Mouse (Mus musculus): ENCODE data around the gene Nlrp3. TPM values are rescaled to one million over a fixed set of nuclear protein-coding genes. Genes with fewer than 3 reads are reported as not detected.
A peak's percentile ranks its signal among the peaks of the same experiment; 100 is the strongest.
"Not testable (repeated sequence)": the region's sequence is repeated elsewhere in the genome, so short reads cannot be mapped to it uniquely, and the experiment has no call there.

Nlrp3 gene
- polyA plus RNA-seq, 1 experiment from 2014 or later, result 0.80 TPM

DNA sequence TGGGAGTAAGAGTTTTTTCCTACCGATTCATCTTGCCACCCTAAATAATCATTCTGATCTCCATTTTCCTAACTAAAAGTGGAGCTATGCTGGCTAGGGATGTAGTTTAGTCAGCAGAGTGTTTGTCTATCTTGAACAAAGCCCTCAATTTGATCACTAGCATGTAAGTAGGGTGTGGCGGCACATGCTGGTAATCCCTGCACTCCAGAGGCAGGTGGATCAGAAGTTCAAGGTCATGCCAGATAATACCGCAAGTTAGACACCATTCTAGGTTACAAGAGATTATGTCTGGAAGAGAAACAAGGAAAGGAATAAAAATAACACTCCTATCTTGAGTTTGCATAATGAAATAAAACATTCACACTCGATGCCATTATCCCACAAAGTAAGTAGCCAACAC, 21.0 kb downstream of the Nlrp3 start:
- 83% methylated on average over 4 of the region's 4 CpGs for WGBS (ENCODE audit: insufficient replicate concordance)

DNA sequence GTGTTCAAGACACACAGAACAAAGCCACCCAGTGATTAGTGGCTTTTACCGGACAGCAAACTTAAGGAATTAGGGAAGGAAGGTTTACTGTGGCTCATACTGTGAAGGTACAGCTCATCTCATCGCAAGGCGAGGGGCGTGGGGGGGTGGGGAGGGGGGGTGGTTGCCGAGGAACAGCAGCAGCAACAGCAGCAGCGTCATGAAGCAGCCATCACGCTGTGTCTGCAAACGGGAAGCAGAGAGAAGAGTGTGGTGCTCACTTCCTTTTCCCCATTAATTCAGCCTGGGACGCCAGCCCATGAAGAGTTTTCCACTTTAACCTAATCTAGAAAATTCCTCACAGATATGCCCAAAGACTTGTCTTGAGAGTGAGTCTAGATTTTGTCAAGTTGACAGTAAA, 21.5 kb downstream of the Nlrp3 start:
- 63% methylated on average over 9 of the region's 9 CpGs for WGBS (ENCODE audit: insufficient replicate concordance)

More for the DNA sequence above, 21.0 kb downstream of the Nlrp3 start:
- ATAC-seq (no peak), DNase-seq (no peak)
- no peak overlapping the region for H3K27ac ChIP-seq (ENCODE audit: low read depth)
- TF ChIP-seq CTCF (IDR thresholded peaks at IDR 0.05; ENCODE audit: low read depth) (no peak), EP300 (IDR thresholded peaks at IDR 0.05; ENCODE audit: low read depth) (no peak)
- H3K27me3 ChIP-seq (ENCODE audit: insufficient read depth, low read length), result no peaks in the 10 kb centered on the region
- no peaks in the 10 kb centered on the region for H3K9me3 ChIP-seq (ENCODE audit: low read length)
- H3K4me2 ChIP-seq (ENCODE audit: low read depth, low read length), result no peak overlapping the region
- H3K4me1 ChIP-seq (ENCODE audit: insufficient read depth), result no peaks in the 10 kb centered on the region
- H3K4me3 ChIP-seq (ENCODE audit: low read depth, low read length), result no peak overlapping the region
- H3K9ac ChIP-seq (replicated peaks), result no peak overlapping the region
- no peaks in the 10 kb centered on the region for H3K36me3 ChIP-seq (replicated peaks; ENCODE audit: insufficient read depth, low read length)

DNA sequence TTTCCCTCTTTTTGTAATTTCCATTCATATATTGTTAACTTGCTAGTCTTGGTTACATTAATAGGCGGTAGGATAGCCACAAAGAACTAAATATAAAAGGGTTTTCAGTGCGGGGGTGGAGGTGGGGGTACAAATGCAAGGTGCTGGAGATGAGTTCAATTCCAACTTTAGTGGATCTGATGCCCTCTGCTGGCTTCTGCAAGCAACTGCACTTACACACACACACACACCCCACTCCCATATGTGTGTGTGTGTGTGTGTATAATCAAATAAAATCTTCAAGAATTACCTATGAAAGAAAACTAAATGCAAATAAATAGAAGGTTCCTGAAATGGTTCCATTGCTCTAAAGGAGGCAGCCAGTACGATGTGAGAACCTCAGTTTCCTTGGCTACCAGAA, 27.9 kb downstream of the Nlrp3 start:
- DNase-seq, result peak; percentile 27
- H3K9ac ChIP-seq (replicated peaks), result no peak overlapping the region
- H3K36me3 ChIP-seq (replicated peaks; ENCODE audit: insufficient read depth, low read length), result no peaks in the 10 kb centered on the region
- 0 out of 2 replicates have a peak, but pooled peaks cover 11% of the 10 kb centered on the region for H3K27me3 ChIP-seq (ENCODE audit: insufficient read depth, low read length)
- no peak for ATAC-seq
- H3K9me3 ChIP-seq (ENCODE audit: low read length), result no peaks in the 10 kb centered on the region
- no peak overlapping the region for H3K4me3 ChIP-seq (ENCODE audit: low read depth, low read length)
- H3K27ac ChIP-seq (ENCODE audit: low read depth), result no peak overlapping the region
- 42% methylated on average over 3 of the region's 3 CpGs for WGBS (ENCODE audit: insufficient replicate concordance)
- TF ChIP-seq EP300 (IDR thresholded peaks at IDR 0.05; ENCODE audit: low read depth) (no peak), CTCF (IDR thresholded peaks at IDR 0.05; ENCODE audit: low read depth) (peak; percentile 73)
- H3K4me2 ChIP-seq (ENCODE audit: low read depth, low read length), result no peak overlapping the region
- H3K4me1 ChIP-seq (ENCODE audit: insufficient read depth), result no peaks in the 10 kb centered on the region

More for the DNA sequence above, 21.5 kb downstream of the Nlrp3 start:
- DNase-seq, result no peak
- Histone ChIP-seq H3K36me3 (replicated peaks; ENCODE audit: insufficient read depth, low read length) (no peaks in the 10 kb centered on the region), H3K4me1 (ENCODE audit: insufficient read depth) (no peaks in the 10 kb centered on the region), H3K9me3 (ENCODE audit: low read length) (no peaks in the 10 kb centered on the region), H3K4me2 (ENCODE audit: low read depth, low read length) (no peak overlapping the region), H3K27me3 (ENCODE audit: insufficient read depth, low read length) (no peaks in the 10 kb centered on the region), H3K27ac (ENCODE audit: low read depth) (no peak overlapping the region), H3K4me3 (ENCODE audit: low read depth, low read length) (no peak overlapping the region), H3K9ac (replicated peaks) (no peak overlapping the region)
- TF ChIP-seq CTCF (IDR thresholded peaks at IDR 0.05; ENCODE audit: low read depth) (no peak), EP300 (IDR thresholded peaks at IDR 0.05; ENCODE audit: low read depth) (no peak)
- no peak for ATAC-seq

DNA sequence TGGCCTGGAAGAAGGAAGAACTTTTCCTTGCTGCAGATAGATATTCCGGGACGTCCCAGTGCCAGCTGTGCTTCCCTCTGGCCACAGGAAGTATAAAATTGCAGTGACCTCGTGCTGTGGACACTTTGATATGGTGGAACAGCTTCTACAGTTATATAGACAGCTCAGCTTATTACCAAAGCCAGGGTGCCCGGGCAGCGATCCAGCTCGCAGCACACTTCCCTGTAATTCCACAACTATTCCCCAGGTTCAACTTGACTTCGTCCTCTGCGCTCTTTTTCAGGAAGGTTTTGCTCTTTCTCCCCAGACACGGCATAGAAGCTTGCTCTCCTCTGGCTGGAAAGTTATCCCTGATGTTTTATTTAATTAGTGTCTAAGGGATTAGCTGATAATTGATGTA, 34.4 kb downstream of the Nlrp3 start:
- no peak overlapping the region for H3K4me2 ChIP-seq (ENCODE audit: low read depth, low read length)
- H3K4me1 ChIP-seq (ENCODE audit: insufficient read depth), result no peaks in the 10 kb centered on the region
- no peak for TF ChIP-seq EP300 (IDR thresholded peaks at IDR 0.05; ENCODE audit: low read depth)
- TF ChIP-seq CTCF (IDR thresholded peaks at IDR 0.05; ENCODE audit: low read depth), result no peak
- 0 out of 2 replicates have a peak, but pooled peaks cover 11% of the 10 kb centered on the region for H3K27me3 ChIP-seq (ENCODE audit: insufficient read depth, low read length)
- ATAC-seq (no peak), DNase-seq (no peak)
- WGBS (ENCODE audit: insufficient replicate concordance), result 49% methylated on average over 9 of the region's 9 CpGs
- H3K9me3 ChIP-seq (ENCODE audit: low read length), result no peaks in the 10 kb centered on the region
- no peak overlapping the region for H3K27ac ChIP-seq (ENCODE audit: low read depth)
- H3K9ac ChIP-seq (replicated peaks), result no peak overlapping the region
- H3K36me3 ChIP-seq (replicated peaks; ENCODE audit: insufficient read depth, low read length), result no peaks in the 10 kb centered on the region
- H3K4me3 ChIP-seq (ENCODE audit: low read depth, low read length), result no peak overlapping the region

DNA sequence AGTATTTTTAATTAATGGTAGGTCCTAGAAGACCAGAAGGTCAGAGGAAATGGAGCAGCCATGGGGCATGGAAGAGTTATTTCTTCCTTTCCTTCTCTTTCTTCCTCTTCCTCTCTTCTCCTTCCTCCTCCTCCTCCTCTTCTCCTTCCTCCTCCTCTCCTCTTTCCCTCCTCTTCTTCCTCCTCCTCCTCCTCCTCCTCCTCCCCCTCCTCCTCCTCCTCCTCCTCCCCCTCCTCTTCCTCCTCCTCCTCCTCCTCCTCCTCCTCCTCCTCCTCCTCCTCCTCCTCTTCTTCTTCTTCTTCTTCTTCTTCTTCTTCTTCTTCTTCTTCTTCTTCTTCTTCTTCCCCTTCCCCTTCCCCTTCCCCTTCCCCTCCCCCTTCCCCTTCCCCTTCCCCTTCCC, 34.8 kb downstream of the Nlrp3 start, which contains the start of gene Olfr222:
Gene Olfr222, minus strand, starts transcription at position 101 of the 400 bp plus-strand sequence.
- not testable (repeated sequence) for H3K4me3 ChIP-seq (ENCODE audit: low read depth, low read length); H3K36me3 ChIP-seq (replicated peaks; ENCODE audit: insufficient read depth, low read length); H3K9ac ChIP-seq (replicated peaks); ATAC-seq; DNase-seq; H3K4me1 ChIP-seq (ENCODE audit: insufficient read depth); H3K9me3 ChIP-seq (ENCODE audit: low read length); H3K27ac ChIP-seq (ENCODE audit: low read depth); H3K4me2 ChIP-seq (ENCODE audit: low read depth, low read length)
- H3K27me3 ChIP-seq (ENCODE audit: insufficient read depth, low read length), result 0 out of 2 replicates have a peak, but pooled peaks cover 11% of the 10 kb centered on the region

DNA sequence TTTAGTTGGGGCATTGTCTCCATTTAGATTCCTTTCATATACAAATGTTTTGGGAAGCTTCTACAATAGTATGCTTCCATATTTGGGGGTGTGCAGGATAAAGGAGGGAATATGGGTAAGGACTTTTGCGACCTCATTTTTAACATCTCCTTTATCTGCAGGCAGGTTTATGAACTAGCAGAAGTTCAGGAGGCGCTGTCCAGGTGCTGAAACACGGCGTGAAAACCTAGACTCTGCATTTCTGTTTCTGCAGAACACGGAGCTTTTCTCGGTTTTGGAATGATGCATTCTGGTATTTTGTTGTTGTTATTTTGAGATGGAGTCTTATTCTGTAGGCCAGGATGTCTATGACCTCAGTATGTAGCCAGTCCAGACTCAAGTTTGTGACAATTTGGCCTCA, 43.2 kb downstream of the Nlrp3 start:
- Histone ChIP-seq H3K4me1 (ENCODE audit: insufficient read depth) (no peaks in the 10 kb centered on the region), H3K4me3 (ENCODE audit: low read depth, low read length) (no peak overlapping the region), H3K27me3 (ENCODE audit: insufficient read depth, low read length) (no peaks in the 10 kb centered on the region), H3K36me3 (replicated peaks; ENCODE audit: insufficient read depth, low read length) (no peaks in the 10 kb centered on the region), H3K27ac (ENCODE audit: low read depth) (no peak overlapping the region), H3K9ac (replicated peaks) (no peak overlapping the region), H3K9me3 (ENCODE audit: low read length) (no peaks in the 10 kb centered on the region), H3K4me2 (ENCODE audit: low read depth, low read length) (no peak overlapping the region)
- TF ChIP-seq CTCF (IDR thresholded peaks at IDR 0.05; ENCODE audit: low read depth) (no peak), EP300 (IDR thresholded peaks at IDR 0.05; ENCODE audit: low read depth) (no peak)
- peak; percentile 40 for DNase-seq
- WGBS (ENCODE audit: insufficient replicate concordance), result 21% methylated on average over 6 of the region's 6 CpGs
- no peak for ATAC-seq

DNA sequence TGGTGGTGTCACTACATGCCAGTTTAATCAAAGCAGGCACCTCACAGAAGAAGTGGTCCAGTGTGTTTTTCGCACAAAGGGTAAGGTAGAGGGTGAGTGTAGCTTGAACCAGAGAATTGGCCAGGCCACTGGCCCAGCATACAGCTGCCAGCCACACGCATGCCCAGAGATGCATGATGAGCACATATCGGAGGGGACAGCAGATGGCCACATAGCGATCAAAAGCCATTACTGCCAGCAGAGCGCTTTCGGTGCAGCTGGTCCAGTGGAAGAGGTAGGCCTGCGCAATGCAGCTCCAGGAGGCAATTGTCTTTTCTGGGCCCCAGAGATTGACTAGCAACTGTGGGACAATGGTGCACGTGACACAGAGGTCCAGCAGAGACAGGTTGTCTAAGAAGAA, 48.1 kb downstream of the Nlrp3 start:
- no peaks in the 10 kb centered on the region for H3K36me3 ChIP-seq (replicated peaks; ENCODE audit: insufficient read depth, low read length)
- no peak for TF ChIP-seq CTCF (IDR thresholded peaks at IDR 0.05; ENCODE audit: low read depth)
- no peak for TF ChIP-seq EP300 (IDR thresholded peaks at IDR 0.05; ENCODE audit: low read depth)
- H3K27me3 ChIP-seq (ENCODE audit: insufficient read depth, low read length), result no peaks in the 10 kb centered on the region
- H3K4me1 ChIP-seq (ENCODE audit: insufficient read depth), result no peaks in the 10 kb centered on the region
- H3K9me3 ChIP-seq (ENCODE audit: low read length), result no peaks in the 10 kb centered on the region
- no peak for ATAC-seq
- WGBS (ENCODE audit: insufficient replicate concordance), result 85% methylated on average over 8 of the region's 8 CpGs
- no peak overlapping the region for H3K4me3 ChIP-seq (ENCODE audit: low read depth, low read length)
- H3K27ac ChIP-seq (ENCODE audit: low read depth), result no peak overlapping the region
- no peak for DNase-seq
- no peak overlapping the region for H3K9ac ChIP-seq (replicated peaks)
- H3K4me2 ChIP-seq (ENCODE audit: low read depth, low read length), result no peak overlapping the region

Data from liver, postnatal 0 days (tissue).